Mouse (Mus musculus): ENCODE measurements around the gene Galnt9. TPM values are rescaled to one million over a fixed set of nuclear protein-coding genes. Genes with fewer than 3 reads are reported as not detected.

Gene Galnt9
- total and polyA plus RNA-seq, 2 experiments: 0.05 TPM; not detected in 1

DNA sequence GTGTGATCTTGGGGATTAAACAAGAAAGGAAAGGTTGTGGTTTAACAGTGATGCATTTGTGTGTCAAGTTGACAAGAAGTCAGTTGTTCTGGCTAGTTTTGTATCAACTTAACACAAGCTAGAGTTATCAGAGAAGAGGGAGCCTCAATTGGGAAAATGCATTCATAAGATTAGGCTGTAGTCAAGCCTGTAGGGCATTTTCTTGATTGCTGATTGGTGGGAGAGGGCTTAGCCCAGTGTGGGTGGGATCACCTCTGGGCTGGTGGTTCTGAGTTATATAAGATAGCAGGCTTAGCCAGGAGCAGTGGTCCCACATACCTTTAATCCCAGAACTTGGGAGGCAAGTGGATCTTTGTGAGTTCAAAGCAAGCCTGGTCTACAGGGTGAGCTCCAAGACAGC, 102.2 kb downstream of the Galnt9 start:
- Histone ChIP-seq H3K9ac (ENCODE audit: low read depth, low read length) (no peak overlapping the region), H3K27ac (replicated peaks; ENCODE audit: insufficient read depth, low read depth, low read length) (no peak overlapping the region), H3K27me3 (ENCODE audit: control insufficient read depth, insufficient read depth, low read length) (no peaks in the 10 kb centered on the region), H3K4me1 (ENCODE audit: control insufficient read depth, insufficient read depth, low read length) (no peaks in the 10 kb centered on the region), H3K36me3 (ENCODE audit: control insufficient read depth, insufficient read depth, low read length) (peaks cover 10% of the 10 kb centered on the region), H3K4me3 (ENCODE audit: insufficient read depth, low read depth, low read length) (no peak overlapping the region), H3K79me2 (ENCODE audit: control insufficient read depth, insufficient read depth, low read length) (no peaks in the 10 kb centered on the region)
- no peak for DNase-seq (ENCODE audit: extremely low read depth, low read depth, low spot score)
- TF ChIP-seq CTCF (IDR thresholded peaks at IDR 0.05; ENCODE audit: low read depth, low read length): no peak
- no peak for TF ChIP-seq POLR2A (IDR thresholded peaks at IDR 0.05; ENCODE audit: extremely low read depth, insufficient read depth, low read length)

DNA sequence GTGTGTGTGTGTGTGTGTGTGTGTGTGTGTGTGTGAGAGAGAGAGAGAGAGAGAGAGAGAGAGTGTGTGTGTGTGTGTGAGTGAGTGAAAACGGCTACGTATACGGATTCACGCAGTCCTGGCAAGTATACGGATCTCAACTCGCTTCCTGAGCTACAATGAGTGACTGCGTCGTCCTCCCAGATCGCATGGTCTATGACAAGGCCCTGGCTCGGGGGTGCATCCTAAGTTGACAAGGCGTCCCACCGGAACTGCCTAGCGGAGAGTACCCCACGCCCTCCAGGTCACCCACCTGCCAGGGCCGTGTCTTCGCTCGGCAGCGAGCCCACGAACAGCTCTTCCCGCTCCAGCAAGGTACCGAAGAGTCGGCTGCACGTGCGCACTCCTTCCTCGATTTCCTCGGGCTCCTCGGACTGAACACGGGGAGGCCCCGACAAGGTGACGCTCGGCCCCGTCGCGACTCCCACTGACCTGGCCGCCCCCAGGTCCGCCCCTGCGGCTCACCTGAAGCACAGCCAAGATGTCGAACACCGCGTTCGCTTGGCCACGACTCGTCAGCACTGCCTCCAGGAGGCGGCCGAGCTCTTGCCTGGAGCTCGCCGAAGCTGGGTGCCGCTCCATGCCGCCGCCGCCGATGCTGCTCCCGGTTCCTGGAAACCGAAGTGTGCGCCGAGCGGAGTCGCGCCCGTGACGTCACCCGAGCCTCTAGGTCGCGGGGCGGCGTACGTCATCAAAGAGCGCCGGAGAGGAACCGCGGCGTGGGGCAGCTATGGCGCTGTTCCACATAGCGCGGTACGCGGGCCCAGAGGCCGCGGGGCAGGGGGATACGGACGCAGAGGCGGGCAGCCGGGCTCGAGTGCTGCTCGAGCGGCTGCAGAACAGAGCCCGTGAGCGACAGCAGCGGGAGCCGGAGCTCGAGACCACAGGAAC, 108.8 kb downstream of the Galnt9 start, which contains the start of the genes Noc4l and Ddx51:
Gene Noc4l, minus strand, starts transcription at position 699 of the 930 bp plus-strand sequence.
Gene Ddx51, plus strand, starts transcription at position 733 of the 930 bp plus-strand sequence.
- Histone ChIP-seq H3K4me1 (ENCODE audit: control insufficient read depth, insufficient read depth, low read length) (peaks cover 6% of the 10 kb centered on the region), H3K79me2 (ENCODE audit: control insufficient read depth, insufficient read depth, low read length) (0 out of 2 replicates have a peak, but pooled peaks cover 5% of the 10 kb centered on the region), H3K36me3 (ENCODE audit: control insufficient read depth, insufficient read depth, low read length) (peaks cover 13% of the 10 kb centered on the region), H3K27ac (replicated peaks; ENCODE audit: insufficient read depth, low read depth, low read length) (no peak within 1 kb of the TSS; the same call in 1 of the 2 replicates), H3K9ac (ENCODE audit: low read depth, low read length) (peak within 1 kb of the TSS; percentile 89), H3K4me3 (ENCODE audit: insufficient read depth, low read depth, low read length) (peak within 1 kb of the TSS; percentile 89), H3K27me3 (ENCODE audit: control insufficient read depth, insufficient read depth, low read length) (no peaks in the 10 kb centered on the region)
- peak; percentile 66 for DNase-seq (ENCODE audit: extremely low read depth, low read depth, low spot score)
- TF ChIP-seq POLR2A (IDR thresholded peaks at IDR 0.05; ENCODE audit: extremely low read depth, insufficient read depth, low read length) (peak; percentile 58), CTCF (IDR thresholded peaks at IDR 0.05; ENCODE audit: low read depth, low read length) (no peak)
- under 1% methylated on average over 91 of the region's 91 CpGs for WGBS

DNA sequence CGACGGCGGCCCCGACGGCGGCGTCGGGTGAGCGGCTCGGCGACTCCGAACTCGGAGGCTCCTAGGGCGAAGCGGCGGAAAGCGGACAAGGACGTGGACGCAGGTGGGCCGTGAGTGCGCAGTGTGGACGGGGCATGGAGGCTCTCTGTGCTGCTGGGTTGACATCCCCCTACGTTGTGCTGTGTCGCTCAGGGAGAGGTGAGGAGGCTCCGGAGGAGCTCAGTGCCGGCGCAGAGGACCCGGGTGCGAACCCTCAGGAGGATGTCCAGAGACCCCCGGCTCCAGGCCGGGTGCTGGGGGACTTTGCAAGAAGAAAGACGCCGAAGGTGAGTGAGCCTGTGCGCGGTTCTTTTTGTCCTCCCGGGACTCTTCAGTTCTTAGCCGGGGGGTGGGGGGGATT, 109.5 kb downstream of the Galnt9 start:
- WGBS: under 1% methylated on average over 35 of the region's 37 CpGs
- Histone ChIP-seq H3K36me3 (ENCODE audit: control insufficient read depth, insufficient read depth, low read length) (peaks cover 15% of the 10 kb centered on the region), H3K4me3 (ENCODE audit: insufficient read depth, low read depth, low read length) (peak overlapping the region; percentile 89), H3K27me3 (ENCODE audit: control insufficient read depth, insufficient read depth, low read length) (no peaks in the 10 kb centered on the region), H3K27ac (replicated peaks; ENCODE audit: insufficient read depth, low read depth, low read length) (no peak overlapping the region), H3K4me1 (ENCODE audit: control insufficient read depth, insufficient read depth, low read length) (peaks cover 6% of the 10 kb centered on the region), H3K9ac (ENCODE audit: low read depth, low read length) (peak overlapping the region; percentile 89), H3K79me2 (ENCODE audit: control insufficient read depth, insufficient read depth, low read length) (0 out of 2 replicates have a peak, but pooled peaks cover 5% of the 10 kb centered on the region)
- TF ChIP-seq CTCF (IDR thresholded peaks at IDR 0.05; ENCODE audit: low read depth, low read length): no peak
- no peak for TF ChIP-seq POLR2A (IDR thresholded peaks at IDR 0.05; ENCODE audit: extremely low read depth, insufficient read depth, low read length)
- DNase-seq (ENCODE audit: extremely low read depth, low read depth, low spot score): no peak

DNA sequence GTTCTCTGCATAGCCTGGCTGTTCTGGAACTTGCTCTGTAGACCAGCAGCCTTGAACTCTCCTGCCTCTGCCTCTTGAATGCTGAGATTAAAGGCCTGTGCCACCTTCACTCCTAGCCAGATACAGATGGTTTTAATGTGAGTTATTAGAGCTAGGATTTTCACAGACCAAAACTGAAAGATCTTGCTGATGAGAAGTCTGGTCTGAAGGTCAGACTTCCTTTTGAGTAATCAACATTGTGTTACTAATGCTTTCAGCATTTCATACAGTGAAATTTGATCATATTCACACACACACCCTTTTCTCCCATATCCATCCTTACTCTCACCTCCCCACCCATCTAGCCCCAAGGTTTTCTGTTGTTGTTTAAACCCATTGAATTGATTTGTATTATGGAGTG, 115.5 kb downstream of the Galnt9 start:
- no peaks in the 10 kb centered on the region for H3K4me1 ChIP-seq (ENCODE audit: control insufficient read depth, insufficient read depth, low read length)
- no peak overlapping the region for H3K4me3 ChIP-seq (ENCODE audit: insufficient read depth, low read depth, low read length)
- TF ChIP-seq POLR2A (IDR thresholded peaks at IDR 0.05; ENCODE audit: extremely low read depth, insufficient read depth, low read length) (no peak), CTCF (IDR thresholded peaks at IDR 0.05; ENCODE audit: low read depth, low read length) (no peak)
- peak; percentile 27 for DNase-seq (ENCODE audit: extremely low read depth, low read depth, low spot score)
- no peak overlapping the region for H3K27ac ChIP-seq (replicated peaks; ENCODE audit: insufficient read depth, low read depth, low read length)
- no peak overlapping the region for H3K9ac ChIP-seq (ENCODE audit: low read depth, low read length)
- H3K27me3 ChIP-seq (ENCODE audit: control insufficient read depth, insufficient read depth, low read length): no peaks in the 10 kb centered on the region
- H3K36me3 ChIP-seq (ENCODE audit: control insufficient read depth, insufficient read depth, low read length): peaks cover 39% of the 10 kb centered on the region
- no peaks in the 10 kb centered on the region for H3K79me2 ChIP-seq (ENCODE audit: control insufficient read depth, insufficient read depth, low read length)

- no peak for DNase-seq (ENCODE audit: extremely low read depth, low read depth, low spot score)
- Histone ChIP-seq H3K4me3 (ENCODE audit: insufficient read depth, low read depth, low read length) (no peak overlapping the region), H3K9ac (ENCODE audit: low read depth, low read length) (no peak overlapping the region), H3K4me1 (ENCODE audit: control insufficient read depth, insufficient read depth, low read length) (no peaks in the 10 kb centered on the region), H3K36me3 (ENCODE audit: control insufficient read depth, insufficient read depth, low read length) (peaks cover 49% of the 10 kb centered on the region), H3K27ac (replicated peaks; ENCODE audit: insufficient read depth, low read depth, low read length) (no peak overlapping the region), H3K79me2 (ENCODE audit: control insufficient read depth, insufficient read depth, low read length) (no peaks in the 10 kb centered on the region), H3K27me3 (ENCODE audit: control insufficient read depth, insufficient read depth, low read length) (no peaks in the 10 kb centered on the region)
- 96% methylated on average over 2 of the region's 2 CpGs for WGBS
- TF ChIP-seq POLR2A (IDR thresholded peaks at IDR 0.05; ENCODE audit: extremely low read depth, insufficient read depth, low read length): no peak
- TF ChIP-seq CTCF (IDR thresholded peaks at IDR 0.05; ENCODE audit: low read depth, low read length): no peak
Observed at GRCm38 (mm10) chr5:110664041-110664440, 119.9 kb downstream of the Galnt9 start.
